Mouse (Mus musculus): Measurements from ENCODE around the gene Hic2. TPM values are rescaled to one million over a fixed set of nuclear protein-coding genes. Genes with fewer than 3 reads are reported as not detected.

Hic2 gene
- polyA plus RNA-seq, 1 experiment, result 1.2 TPM

- TF ChIP-seq POLR2A (IDR thresholded peaks at IDR 0.05; ENCODE audit: low read depth, low read length) (no peak), CTCF (IDR thresholded peaks at IDR 0.05; ENCODE audit: extremely low read depth, insufficient read depth, insufficient read length, insufficient replicate concordance) (no peak)
- H3K4me1 ChIP-seq (ENCODE audit: control insufficient read depth, insufficient read depth, insufficient read length), result no peaks in the 10 kb centered on the region
- no peak overlapping the region for H3K27ac ChIP-seq (ENCODE audit: insufficient read depth, low read length)
- DNase-seq (ENCODE audit: low read depth in 1 of 2, low spot score in 2 of 2), result no peak
- H3K36me3 ChIP-seq (ENCODE audit: control insufficient read depth, insufficient read depth, low read length), result 0 out of 2 replicates have a peak, but pooled peaks cover 4% of the 10 kb centered on the region
- WGBS, result 87% methylated on average over 2 of the region's 2 CpGs
- H3K4me3 ChIP-seq (ENCODE audit: extremely low read depth, insufficient read depth, insufficient read length), result no peak overlapping the region
- H3K27me3 ChIP-seq (ENCODE audit: control insufficient read depth, insufficient read depth, low read length), result no peaks in the 10 kb centered on the region
These were observed 21.9 kb downstream of the Hic2 start for GRCm38 (mm10) chr16:17255270-17255669.

GRCm38 (mm10) chr16:17257359-17257821 is 24.0 kb downstream of the Hic2 start:
- Histone ChIP-seq H3K4me3 (ENCODE audit: extremely low read depth, insufficient read depth, insufficient read length) (no peak overlapping the region), H3K36me3 (ENCODE audit: control insufficient read depth, insufficient read depth, low read length) (0 out of 2 replicates have a peak, but pooled peaks cover 4% of the 10 kb centered on the region), H3K4me1 (ENCODE audit: control insufficient read depth, insufficient read depth, insufficient read length) (no peaks in the 10 kb centered on the region), H3K27ac (ENCODE audit: insufficient read depth, low read length) (no peak overlapping the region), H3K27me3 (ENCODE audit: control insufficient read depth, insufficient read depth, low read length) (no peaks in the 10 kb centered on the region)
- WGBS, result 88% methylated on average over 9 of the region's 9 CpGs
- TF ChIP-seq POLR2A (IDR thresholded peaks at IDR 0.05; ENCODE audit: low read depth, low read length) (no peak), CTCF (IDR thresholded peaks at IDR 0.05; ENCODE audit: extremely low read depth, insufficient read depth, insufficient read length, insufficient replicate concordance) (no peak)
- no peak for DNase-seq (ENCODE audit: low read depth in 1 of 2, low spot score in 2 of 2)

GRCm38 (mm10) chr16:17258917-17259316 is 25.5 kb downstream of the Hic2 start:
- Histone ChIP-seq H3K27ac (ENCODE audit: insufficient read depth, low read length) (no peak overlapping the region), H3K4me1 (ENCODE audit: control insufficient read depth, insufficient read depth, insufficient read length) (no peaks in the 10 kb centered on the region), H3K36me3 (ENCODE audit: control insufficient read depth, insufficient read depth, low read length) (0 out of 2 replicates have a peak, but pooled peaks cover 4% of the 10 kb centered on the region), H3K4me3 (ENCODE audit: extremely low read depth, insufficient read depth, insufficient read length) (no peak overlapping the region), H3K27me3 (ENCODE audit: control insufficient read depth, insufficient read depth, low read length) (no peaks in the 10 kb centered on the region)
- WGBS, result 49% methylated on average over 12 of the region's 12 CpGs
- TF ChIP-seq CTCF (IDR thresholded peaks at IDR 0.05; ENCODE audit: extremely low read depth, insufficient read depth, insufficient read length, insufficient replicate concordance), result no peak
- no peak for TF ChIP-seq POLR2A (IDR thresholded peaks at IDR 0.05; ENCODE audit: low read depth, low read length)
- DNase-seq (ENCODE audit: low read depth in 1 of 2, low spot score in 2 of 2), result no peak

- no peaks in the 10 kb centered on the region for H3K4me1 ChIP-seq (ENCODE audit: control insufficient read depth, insufficient read depth, insufficient read length)
- H3K27me3 ChIP-seq (ENCODE audit: control insufficient read depth, insufficient read depth, low read length), result no peaks in the 10 kb centered on the region
- H3K4me3 ChIP-seq (ENCODE audit: extremely low read depth, insufficient read depth, insufficient read length), result no peak overlapping the region
- H3K36me3 ChIP-seq (ENCODE audit: control insufficient read depth, insufficient read depth, low read length), result 0 out of 2 replicates have a peak, but pooled peaks cover 4% of the 10 kb centered on the region
- WGBS, result 79% methylated on average over 1 of the region's 1 CpGs
- DNase-seq (ENCODE audit: low read depth in 1 of 2, low spot score in 2 of 2), result no peak
- TF ChIP-seq CTCF (IDR thresholded peaks at IDR 0.05; ENCODE audit: extremely low read depth, insufficient read depth, insufficient read length, insufficient replicate concordance) (no peak), POLR2A (IDR thresholded peaks at IDR 0.05; ENCODE audit: low read depth, low read length) (no peak)
- H3K27ac ChIP-seq (ENCODE audit: insufficient read depth, low read length), result no peak overlapping the region
These were observed 28.0 kb downstream of the Hic2 start for GRCm38 (mm10) chr16:17261341-17261740.

- Histone ChIP-seq H3K27ac (ENCODE audit: insufficient read depth, low read length) (no peak overlapping the region), H3K36me3 (ENCODE audit: control insufficient read depth, insufficient read depth, low read length) (no peaks in the 10 kb centered on the region), H3K4me1 (ENCODE audit: control insufficient read depth, insufficient read depth, insufficient read length) (no peaks in the 10 kb centered on the region), H3K27me3 (ENCODE audit: control insufficient read depth, insufficient read depth, low read length) (no peaks in the 10 kb centered on the region), H3K4me3 (ENCODE audit: extremely low read depth, insufficient read depth, insufficient read length) (no peak overlapping the region)
- TF ChIP-seq POLR2A (IDR thresholded peaks at IDR 0.05; ENCODE audit: low read depth, low read length) (no peak), CTCF (IDR thresholded peaks at IDR 0.05; ENCODE audit: extremely low read depth, insufficient read depth, insufficient read length, insufficient replicate concordance) (no peak)
- no peak for DNase-seq (ENCODE audit: low read depth in 1 of 2, low spot score in 2 of 2)
- WGBS, result 84% methylated on average over 3 of the region's 3 CpGs
These were observed 32.7 kb downstream of the Hic2 start for GRCm38 (mm10) chr16:17266113-17266512.

- Histone ChIP-seq H3K27ac (ENCODE audit: insufficient read depth, low read length) (no peak overlapping the region), H3K36me3 (ENCODE audit: control insufficient read depth, insufficient read depth, low read length) (no peaks in the 10 kb centered on the region), H3K4me3 (ENCODE audit: extremely low read depth, insufficient read depth, insufficient read length) (no peak overlapping the region), H3K27me3 (ENCODE audit: control insufficient read depth, insufficient read depth, low read length) (no peaks in the 10 kb centered on the region), H3K4me1 (ENCODE audit: control insufficient read depth, insufficient read depth, insufficient read length) (no peaks in the 10 kb centered on the region)
- no peak for DNase-seq (ENCODE audit: low read depth in 1 of 2, low spot score in 2 of 2)
- WGBS, result 75% methylated on average over 5 of the region's 5 CpGs
- TF ChIP-seq POLR2A (IDR thresholded peaks at IDR 0.05; ENCODE audit: low read depth, low read length) (no peak), CTCF (IDR thresholded peaks at IDR 0.05; ENCODE audit: extremely low read depth, insufficient read depth, insufficient read length, insufficient replicate concordance) (no peak)
These were observed 34.6 kb downstream of the Hic2 start for GRCm38 (mm10) chr16:17267937-17268336.

- no peaks in the 10 kb centered on the region for H3K4me1 ChIP-seq (ENCODE audit: control insufficient read depth, insufficient read depth, insufficient read length)
These were observed 36.5 kb downstream of the Hic2 start for GRCm38 (mm10) chr16:17269872-17270271.

More at GRCm38 (mm10) chr16:17269872-17270271, 36.5 kb downstream of the Hic2 start:
- TF ChIP-seq POLR2A (IDR thresholded peaks at IDR 0.05; ENCODE audit: low read depth, low read length), result no peak
- no peak for TF ChIP-seq CTCF (IDR thresholded peaks at IDR 0.05; ENCODE audit: extremely low read depth, insufficient read depth, insufficient read length, insufficient replicate concordance)
- Histone ChIP-seq H3K27me3 (ENCODE audit: control insufficient read depth, insufficient read depth, low read length) (no peaks in the 10 kb centered on the region), H3K4me3 (ENCODE audit: extremely low read depth, insufficient read depth, insufficient read length) (no peak overlapping the region), H3K36me3 (ENCODE audit: control insufficient read depth, insufficient read depth, low read length) (no peaks in the 10 kb centered on the region), H3K27ac (ENCODE audit: insufficient read depth, low read length) (no peak overlapping the region)
- DNase-seq (ENCODE audit: low read depth in 1 of 2, low spot score in 2 of 2), result no peak
- 77% methylated on average over 5 of the region's 5 CpGs for WGBS
